Mouse (Mus musculus) mature B cell (primary cell): Measurements from ENCODE around the gene Slc10a1.

Source experiments
- in situ Hi-C: fragments of 300-500 bp; cut with MboI; formaldehyde crosslinking; loops from 2 replicates; pipeline ENCODE4 v1.14.3; 2019

Slc10a1 gene

DNA sequence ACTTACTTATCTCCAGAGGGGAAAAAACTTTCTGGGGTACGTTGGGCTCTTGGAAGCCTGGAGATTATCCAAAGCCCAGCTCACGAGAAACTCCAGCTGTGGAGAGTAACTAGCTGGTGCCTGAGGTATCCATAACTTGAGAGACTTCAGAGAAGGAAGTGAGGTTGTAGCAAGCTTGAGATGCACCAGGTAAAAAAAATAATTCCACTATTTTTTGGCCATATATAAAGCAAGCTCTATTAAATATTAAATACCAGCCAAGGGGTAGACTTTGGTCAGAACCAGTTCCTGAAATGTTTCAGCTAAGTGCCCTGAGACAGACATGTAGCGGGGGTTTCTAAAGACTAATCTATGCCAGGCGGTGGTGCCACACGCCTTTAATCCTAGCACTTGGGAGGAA, at the start of gene Slc10a1:
Gene Slc10a1, minus strand, starts transcription at position 101 of the 400 bp plus-strand sequence.
- in situ Hi-C loops = no loop called here

DNA sequence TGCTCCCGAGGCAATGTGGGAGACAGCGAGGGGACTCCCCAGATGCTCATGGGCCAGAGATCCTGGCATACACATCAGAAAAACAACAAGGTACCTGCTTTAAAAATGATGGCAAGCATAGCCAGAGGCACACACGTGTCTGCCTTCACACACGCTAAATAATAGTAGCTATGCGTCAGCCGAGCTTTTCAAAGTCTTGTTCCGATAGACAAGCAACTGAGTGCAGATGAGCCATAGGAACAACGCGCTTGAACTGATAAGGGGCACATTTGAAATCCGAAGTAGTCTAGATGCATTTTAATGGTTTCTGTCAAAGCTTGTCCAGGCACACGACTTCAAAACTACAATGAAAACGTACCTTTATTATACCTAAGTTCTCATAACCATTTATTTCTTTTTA, 49.1 kb upstream of the Slc10a1 start:
- in situ Hi-C loops = no loop called here

DNA sequence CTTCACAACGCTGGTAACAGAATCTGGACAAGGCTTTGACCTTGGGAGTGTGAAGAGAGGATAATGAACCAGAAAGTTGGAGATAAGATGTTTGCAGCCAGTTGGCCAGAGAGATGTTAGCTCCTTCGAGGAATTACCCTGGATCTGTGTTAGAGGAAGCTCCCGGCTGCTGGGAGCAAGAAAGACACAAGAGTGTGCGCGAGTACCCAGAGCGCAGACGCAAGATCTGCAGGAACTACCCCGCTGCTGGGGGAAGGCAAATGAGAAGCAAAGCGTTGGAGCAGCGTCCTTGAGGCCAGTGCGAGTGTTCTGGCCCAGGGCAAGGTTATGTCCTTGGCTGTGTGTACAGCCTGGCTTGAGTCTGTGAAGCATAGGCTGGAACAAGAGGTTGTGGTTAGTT, 45.0 kb upstream of the Slc10a1 start:
- in situ Hi-C loops = no loop called here

DNA sequence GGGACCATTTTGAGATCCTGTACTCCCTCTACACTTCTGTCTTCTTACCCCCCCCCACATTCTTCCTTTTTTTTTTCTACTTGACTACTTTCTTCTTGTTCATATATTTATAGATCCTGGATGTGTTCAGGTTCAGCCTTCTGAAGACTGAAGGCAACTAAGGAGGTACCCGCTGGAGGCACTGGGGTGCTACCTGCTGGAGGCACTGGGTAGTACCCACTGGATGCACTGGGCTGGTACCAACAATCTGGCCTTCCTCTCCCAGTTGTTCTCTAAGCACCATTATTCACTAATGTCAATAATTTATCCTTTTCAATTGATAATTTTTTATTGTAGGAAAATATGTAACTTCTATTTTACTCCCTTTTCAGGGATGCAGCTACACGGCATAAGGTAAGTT, 43.5 kb upstream of the Slc10a1 start:
- in situ Hi-C loops = no loop called here

DNA sequence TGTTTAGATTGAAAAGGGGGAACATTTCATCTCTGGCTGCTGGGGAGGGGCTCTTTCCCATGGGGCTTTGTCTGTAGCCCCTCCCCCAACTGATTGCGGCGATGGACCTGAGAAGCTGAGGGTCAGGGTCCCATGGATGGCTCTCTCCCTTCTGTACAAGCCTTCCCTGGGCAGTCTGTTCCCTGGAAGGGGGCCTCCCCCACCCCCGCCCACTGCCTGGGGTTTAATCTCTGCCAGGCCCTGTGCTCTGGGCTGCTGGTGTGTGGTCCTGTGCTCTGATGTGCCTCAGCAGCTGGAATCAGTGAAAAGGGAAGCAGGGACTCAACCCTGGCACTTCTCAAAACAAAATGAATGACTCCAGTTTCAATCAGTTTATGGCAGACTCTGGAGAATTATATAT, 41.3 kb upstream of the Slc10a1 start:
- in situ Hi-C loops = no loop called here

DNA sequence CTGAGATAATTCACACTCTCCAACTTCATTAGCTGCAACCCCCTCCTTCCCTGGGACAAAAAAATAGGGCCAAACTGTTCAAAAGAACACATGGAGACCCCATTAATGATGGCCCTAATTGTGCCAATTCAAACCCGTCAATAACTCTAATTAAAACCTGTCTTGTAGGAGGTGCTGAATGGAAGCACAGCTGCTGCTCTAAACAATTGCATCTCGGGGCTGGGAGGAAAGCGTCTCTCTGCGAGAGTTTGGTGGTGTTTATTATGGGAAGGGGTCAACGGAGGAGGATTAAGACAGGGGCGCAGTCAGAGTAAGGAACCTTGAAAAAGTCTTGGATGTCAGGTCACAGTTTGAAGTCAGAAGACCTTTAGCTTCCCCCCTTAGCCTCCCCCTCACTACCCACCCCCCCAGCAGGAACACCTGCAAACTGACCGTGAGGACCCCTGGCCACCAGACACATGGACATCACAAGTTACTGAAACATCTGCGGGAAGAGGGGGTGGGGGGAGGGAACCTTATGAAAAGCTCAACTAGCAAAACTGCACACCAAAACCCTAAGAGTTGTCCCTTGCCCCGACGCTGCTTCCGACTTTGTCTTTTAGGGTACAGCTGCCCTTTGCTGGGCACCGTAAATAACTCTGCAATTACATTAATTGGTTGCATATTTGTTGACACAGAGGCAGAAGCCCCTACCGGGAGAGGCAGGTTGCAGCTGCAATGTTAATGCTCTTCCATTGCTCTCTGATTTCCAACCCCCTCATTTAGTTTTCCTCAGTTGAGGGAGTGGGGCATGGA, 34.5 kb upstream of the Slc10a1 start:
- in situ Hi-C loops = no loop called here

DNA sequence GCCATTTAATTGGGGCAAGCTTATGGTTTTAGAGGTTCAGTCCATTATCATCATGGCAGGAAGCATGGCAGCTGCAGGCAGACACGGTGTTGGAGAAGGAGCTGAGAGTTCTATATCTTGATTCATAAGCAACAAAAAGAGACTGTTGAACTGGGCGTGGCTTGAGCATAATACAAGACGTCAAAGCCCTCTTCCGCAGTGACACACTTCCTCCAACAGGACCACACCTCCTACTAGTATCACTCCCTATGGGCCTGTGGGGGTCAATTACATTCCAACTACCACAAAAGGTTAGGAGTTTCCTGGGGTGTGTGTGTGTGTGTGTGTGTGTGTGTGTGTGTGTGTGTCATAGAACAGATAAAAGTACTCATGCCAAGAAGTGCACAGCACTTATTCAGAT, 32.4 kb upstream of the Slc10a1 start:
- in situ Hi-C loops = no loop called here

DNA sequence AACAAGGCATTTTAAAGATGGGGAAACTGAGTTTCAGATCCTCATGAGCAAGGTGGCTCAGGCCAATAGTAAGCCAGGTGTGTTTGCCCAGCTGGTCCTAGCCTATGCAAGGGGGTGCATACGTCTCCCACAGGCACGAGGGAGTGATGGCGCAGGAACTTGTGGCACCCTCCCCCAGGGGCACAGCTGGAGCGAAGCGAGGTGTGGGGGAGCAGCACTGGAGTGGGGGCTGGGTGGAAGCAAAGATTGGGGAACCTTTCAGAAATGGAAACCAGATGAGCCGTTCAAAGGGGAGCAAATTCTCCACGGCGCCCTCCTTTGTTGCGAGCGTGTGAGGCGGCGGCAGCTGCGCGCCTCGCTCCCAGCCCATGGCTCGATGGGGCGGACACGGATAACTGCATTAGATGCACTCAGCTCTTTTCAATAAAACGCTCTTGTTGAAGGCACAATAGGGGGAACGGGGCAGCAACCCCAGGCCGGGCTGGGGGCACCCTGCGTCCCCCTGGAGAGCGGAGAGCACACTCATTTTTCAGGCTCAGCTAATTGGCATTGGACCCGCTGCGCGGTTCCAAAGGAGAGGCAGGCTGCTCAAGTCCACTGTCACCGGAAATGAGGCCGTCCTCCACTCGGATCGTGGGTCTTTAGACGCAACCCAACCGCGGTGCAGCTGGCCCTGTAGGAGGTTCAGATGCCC, 30.2 kb upstream of the Slc10a1 start:
- in situ Hi-C loops = loop anchor here (25.0 kb wide), 1 partner anchor 414 kb away; the partner anchor contains the start of gene Adam4

DNA sequence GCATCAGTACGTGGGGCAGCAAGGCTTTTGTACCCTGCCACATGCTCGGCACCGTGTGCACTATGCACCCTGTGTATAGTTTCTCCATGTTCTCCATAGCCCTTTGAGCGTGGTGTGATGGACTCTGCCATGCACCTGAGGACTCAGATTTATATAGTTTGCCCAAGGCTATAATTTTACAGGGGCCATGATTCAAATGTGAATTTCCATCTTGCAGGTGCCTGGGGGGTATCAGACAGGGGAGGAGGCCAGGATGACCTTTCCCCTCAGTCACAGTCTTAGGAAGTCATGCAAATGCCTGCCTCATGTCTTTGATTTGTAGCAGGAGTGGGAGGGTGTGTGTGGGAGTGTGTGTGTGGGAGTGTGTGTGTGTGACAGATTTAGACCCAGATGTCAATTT, 29.1 kb upstream of the Slc10a1 start:
- in situ Hi-C loops = loop anchor here (25.0 kb wide), 1 partner anchor 415 kb away; the partner anchor contains the start of gene Adam4

DNA sequence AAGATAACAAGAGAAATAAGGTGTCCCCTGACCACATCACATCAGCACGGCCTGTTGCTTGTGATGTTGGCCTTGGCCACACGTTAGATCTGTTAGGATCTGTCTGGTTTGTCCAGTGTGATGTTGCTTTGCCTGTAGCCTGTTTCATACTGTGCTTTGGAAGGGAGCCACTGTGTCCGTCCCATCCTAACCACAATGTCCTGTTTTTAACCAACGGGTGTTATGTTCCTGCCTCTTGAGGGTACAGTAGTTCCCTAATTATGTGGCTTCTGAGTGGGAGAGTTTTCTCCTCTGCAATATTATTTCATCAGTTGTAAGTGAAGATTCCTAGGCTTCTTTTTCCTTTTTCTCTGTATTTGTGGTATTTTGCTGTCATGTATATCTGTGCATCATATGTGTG, 26.8 kb upstream of the Slc10a1 start:
- in situ Hi-C loops = loop anchor here (25.0 kb wide), 1 partner anchor 417 kb away; the partner anchor contains the start of gene Adam4

DNA sequence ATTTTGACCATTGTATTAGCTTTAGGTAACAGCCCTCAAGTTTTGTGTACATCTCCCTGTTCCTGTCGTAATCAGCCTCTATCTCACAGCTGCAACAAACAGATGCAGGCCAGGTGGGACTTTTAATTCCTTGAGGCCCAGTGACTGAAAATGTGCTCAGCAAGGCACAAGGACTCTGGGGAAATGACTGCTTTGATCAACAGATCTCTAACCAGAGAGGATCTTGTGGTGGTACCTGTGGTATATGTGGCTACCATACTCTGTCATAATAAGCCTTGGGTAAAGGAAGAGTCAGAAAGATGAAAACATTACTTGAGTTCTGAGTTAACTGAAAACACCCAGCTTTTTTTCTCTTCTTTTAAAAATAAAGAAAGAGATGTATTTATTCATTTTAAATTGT, 25.3 kb upstream of the Slc10a1 start:
- in situ Hi-C loops = loop anchor here (25.0 kb wide), 1 partner anchor 419 kb away; the partner anchor contains the start of gene Adam4

DNA sequence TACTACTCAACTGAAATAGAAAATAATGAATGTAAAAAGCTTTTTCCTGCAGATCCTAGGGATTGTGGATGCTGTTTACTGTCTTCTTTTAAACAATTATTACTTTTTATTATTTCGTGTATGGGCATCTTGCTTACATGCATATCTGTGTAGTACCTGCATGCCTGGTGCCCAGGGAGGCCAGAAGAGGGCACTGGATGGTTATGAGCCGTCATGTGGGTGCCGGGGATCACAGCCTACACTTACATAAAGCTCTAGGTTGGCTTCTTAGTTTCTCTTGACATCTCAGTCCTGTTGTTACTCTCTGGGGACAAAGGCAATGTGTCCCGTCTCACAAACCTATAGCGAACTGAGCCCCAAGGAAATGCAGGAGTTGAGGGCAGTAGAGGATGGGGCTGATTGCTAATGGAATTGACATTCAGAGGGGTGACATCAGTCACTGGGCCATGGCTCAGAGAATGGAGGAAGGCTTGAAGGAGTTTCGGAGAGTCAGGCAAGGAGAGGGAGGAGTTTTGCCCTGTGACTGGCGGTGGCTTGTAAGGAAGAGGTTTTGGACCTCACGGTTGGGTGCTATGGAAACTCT, 24.1 kb upstream of the Slc10a1 start:
- in situ Hi-C loops = loop anchor here (25.0 kb wide), 1 partner anchor 420 kb away; the partner anchor contains the start of gene Adam4

DNA sequence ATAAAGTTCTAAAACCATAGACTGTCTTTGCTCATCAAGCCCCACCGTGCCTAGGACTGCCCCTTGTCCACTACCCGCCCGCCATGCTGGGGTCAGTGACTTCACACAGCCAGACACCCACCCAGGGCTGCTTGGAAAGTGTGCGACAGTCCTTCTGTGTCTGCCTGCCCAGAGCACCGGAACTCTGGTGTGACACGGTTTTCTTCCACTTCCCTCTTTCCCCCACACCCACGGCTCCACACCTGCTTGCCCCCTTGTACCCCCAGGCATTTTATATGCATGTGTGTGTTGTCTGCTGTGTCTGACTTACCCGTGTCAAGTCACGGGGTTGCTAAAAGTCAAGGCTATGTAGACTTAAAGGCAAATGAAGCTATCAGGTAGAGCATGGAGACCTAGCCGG, 23.3 kb upstream of the Slc10a1 start:
- in situ Hi-C loops = loop anchor here (25.0 kb wide), 1 partner anchor 420 kb away; the partner anchor contains the start of gene Adam4

DNA sequence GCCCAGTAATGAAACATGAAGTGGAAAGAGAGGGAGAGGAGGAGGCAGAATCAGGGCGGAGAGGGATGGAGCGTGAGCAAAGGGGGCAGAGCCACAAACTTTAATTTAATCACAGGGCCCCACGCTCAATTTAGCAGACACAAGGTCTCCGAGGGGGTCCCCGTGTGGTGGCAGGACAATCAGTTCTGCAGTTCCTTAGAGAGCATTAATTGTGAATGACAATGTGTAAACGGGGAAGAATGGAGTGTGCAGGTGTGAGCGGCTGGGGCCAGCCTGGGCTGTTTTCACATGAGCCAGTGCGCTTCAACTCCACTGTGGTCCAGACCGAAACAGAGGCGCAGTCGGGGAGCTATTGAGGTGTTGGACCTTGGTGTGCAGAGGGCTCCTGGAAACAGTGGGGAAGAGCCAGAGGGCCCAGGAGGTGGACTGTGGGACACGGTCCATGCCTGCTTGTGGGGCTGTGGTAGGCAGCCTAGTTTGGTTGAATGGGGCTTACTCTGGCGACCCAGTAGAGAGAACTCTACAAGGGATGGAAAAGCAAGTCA, 22.5 kb upstream of the Slc10a1 start:
- in situ Hi-C loops = loop anchor here (25.0 kb wide), 1 partner anchor 421 kb away; the partner anchor contains the start of gene Adam4

DNA sequence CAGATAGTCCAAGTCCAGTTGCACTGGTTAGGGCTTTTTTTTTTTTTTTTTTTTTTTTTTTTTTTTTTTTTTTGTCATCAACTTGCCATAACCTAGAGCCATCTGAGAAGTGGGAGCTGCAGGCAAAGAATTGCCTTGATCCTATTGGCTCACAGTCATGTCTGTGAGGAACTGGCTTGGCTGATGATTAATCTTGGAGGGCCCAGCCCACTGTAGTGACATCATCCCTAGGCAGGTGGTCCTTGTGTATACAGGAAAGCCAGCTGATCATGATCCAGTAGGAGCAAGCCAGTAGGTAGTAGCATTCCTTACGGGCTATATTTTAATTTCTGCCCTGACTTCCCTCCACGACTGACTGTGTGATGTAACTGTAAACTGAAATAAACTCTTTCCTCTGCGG, 19.8 kb upstream of the Slc10a1 start:
- in situ Hi-C loops = loop anchor here (25.0 kb wide), 1 partner anchor 424 kb away; the partner anchor contains the start of gene Adam4

DNA sequence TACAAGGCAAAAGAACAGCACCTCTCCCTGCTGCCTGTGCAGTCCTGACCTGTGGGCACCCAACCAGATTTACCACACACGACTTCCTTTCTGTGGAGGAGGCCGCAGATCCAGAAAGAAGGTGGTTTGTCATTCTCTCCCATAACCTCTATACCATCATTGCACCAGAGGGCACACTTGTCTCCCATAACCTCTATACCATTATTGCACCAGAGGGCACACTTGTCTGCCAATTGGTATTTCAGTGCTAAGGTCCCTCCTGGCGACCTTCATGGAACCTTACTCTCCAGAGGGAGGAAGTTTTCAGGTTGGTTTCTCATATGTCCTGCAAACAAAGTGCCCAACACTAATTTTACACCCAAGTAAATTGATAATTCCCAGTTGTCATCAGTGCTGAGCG, 18.1 kb upstream of the Slc10a1 start:
- in situ Hi-C loops = loop anchor here (25.0 kb wide), 1 partner anchor 426 kb away; the partner anchor contains the start of gene Adam4

DNA sequence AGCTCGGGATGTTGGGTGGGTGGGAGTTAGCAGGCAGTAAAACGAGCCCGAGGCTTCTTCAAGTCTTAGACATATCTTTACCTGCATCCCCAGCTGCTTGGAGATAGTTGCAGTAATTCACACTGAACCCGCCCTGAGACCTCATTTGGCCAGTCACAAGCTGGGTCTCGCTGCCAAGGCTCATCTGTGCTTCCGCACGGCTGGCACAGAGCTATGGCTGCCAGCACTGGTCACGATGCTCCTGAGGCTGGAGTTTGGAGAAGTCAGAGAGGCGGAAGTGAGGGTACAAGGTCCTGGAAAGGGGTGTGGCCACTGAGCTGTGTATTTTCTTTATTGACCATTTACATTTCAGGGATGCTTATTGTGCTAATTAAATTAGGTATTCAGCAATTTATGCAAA, 15.2 kb upstream of the Slc10a1 start:
- in situ Hi-C loops = loop anchor here (25.0 kb wide), 1 partner anchor 429 kb away; the partner anchor contains the start of gene Adam4

DNA sequence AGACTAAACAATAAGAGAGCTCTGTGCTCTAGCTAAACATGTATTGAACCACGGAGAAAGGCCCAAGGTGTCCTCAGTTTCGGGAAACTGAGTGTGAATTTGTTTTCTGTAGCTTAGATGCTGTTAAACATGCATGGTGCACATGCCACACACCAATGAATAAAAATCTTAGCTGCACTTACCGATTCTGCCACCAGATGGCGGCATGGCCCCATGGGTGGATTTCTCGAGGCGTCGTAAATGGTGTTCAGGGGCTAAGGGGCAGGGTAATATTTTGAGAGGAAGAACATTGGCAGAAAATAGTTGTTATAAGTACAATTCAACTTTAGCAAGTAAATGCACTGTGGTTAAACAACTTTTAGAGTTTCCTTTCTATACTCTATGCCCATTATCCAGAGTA, 13.8 kb upstream of the Slc10a1 start:
- in situ Hi-C loops = loop anchor here (25.0 kb wide), 1 partner anchor 430 kb away; the partner anchor contains the start of gene Adam4

DNA sequence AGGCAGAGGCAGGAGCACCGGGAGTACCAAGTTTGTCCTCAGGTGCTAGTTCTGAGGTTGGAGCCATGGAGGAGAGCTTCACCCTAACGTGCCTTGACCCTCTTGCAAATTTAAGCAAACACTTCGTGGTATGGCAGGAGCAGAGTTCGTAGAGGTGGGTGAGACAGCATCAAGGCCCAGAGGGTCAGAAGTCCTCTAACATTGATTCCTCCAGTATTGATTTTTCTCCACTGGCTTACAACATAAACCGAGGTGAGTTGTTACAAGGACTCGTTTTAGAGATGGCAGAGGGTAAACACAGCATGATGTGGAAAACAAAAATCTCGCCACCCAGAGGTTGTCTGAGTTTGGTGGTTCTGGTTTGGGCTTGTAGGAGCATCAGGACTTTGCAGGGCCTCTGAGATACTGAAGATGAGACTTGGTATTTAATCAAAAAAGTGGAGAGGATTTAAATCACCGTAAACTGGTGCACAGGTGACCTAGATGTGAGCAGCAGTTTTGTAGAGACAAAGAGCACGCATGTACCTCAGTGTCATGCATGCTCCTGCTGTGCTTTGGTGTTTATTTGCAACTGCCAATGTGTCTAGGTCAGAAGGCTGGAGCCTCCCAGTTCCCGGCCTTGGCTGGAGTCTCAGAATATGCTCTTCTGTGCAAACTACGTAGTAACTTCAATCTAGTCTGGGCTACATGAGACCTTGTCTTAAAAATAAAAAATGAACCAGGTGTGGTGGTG, 7.6 kb upstream of the Slc10a1 start:
- in situ Hi-C loops = loop anchor here (5.0 to 25.0 kb wide), 2 partner anchors 206 to 436 kb away; partner anchors contain the start of gene Adam4

DNA sequence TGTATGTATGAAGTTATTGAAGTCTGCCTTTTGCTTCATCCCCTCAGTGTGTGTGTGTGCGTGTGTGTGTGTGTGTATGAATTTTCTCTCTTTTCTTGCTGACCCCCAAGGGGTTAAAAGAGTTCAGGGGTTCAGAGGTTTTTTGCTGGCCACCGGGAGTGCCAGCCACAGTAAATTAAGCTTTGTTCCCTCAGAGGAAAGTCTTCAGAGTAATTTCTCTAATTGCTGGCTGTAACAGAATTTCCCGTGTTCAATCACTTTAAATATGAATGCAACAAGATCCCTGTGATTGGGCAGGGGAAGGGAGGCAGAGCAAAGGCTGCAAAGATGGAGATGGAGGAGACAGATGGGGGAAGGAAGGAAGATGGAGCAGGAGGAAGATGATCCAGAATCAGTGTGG, 3.3 kb upstream of the Slc10a1 start:
- in situ Hi-C loops = no loop called here

DNA sequence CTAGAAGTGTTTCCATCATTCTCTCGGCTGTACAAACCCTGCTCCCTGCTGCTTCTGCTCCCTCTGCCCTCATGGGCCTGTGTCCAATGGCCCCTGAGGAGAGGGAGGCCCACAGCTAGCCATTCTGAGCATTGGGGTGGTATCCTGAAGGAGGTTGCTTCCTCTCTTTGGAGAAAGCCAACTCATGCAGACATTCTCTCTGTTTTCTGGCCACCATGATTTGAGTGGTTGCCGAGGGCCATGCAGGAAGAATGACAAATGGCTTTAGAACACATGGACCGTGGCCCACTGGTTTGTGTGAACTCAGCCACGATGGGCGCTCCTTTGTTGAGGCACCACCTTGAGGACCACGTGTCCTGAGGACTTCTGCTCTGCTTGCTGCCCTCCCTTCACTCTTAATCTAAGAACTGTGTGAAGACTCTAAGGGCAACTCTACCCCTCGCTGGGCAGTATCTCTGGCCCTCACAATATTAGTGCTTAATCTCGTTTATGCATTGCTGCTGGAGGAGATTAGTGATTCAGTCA, 1.7 kb upstream of the Slc10a1 start:
- in situ Hi-C loops = no loop called here
